In the genomic region with DNA sequence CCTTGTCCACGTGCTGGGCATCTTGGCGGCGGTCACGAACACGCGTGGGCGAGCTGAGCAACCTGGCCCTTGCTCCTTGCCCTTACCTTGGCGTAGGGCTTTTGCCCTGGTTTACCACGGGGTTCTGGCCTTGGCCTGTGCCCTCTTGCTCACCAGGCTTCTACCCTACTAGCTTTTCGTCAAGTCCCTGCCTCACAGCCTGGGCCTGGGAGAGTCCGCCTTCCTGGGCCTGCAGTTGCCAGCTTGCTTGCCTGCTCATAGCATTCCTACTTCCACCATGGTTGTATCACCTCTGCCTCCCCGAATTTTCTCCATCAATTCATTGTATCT, we compare ENCODE assay signal across 8 mouse cellular contexts. TPM values are rescaled to one million over a fixed set of nuclear protein-coding genes. Genes with fewer than 3 reads are reported as not detected.
DNase-seq lines count a peak whose midpoint lies in the region; ATAC-seq and TF ChIP-seq lines count a peak whose summit lies in the region.

No protein-coding gene starts in this region.

- peaks cover 2% of the 10 kb centered on the region for H3K79me3 ChIP-seq in C2C12 (ENCODE audit: low read depth)

- 5% methylated on average over 12 of the region's 12 CpGs for WGBS in heart, adult 2 months
- 4% methylated on average over 12 of the region's 12 CpGs for WGBS in forebrain, embryonic 14.5 days
- 6% methylated on average over 12 of the region's 12 CpGs for WGBS in liver, postnatal 0 days (ENCODE audit: insufficient replicate concordance)

- no peak for TF ChIP-seq POLR2A in heart, adult 2 months (IDR thresholded peaks at IDR 0.05; ENCODE audit: insufficient read depth, low read depth, low read length)

- peak overlapping the region; percentile 64 for H3K4me3 ChIP-seq in heart, adult 2 months
- H3K4me3 ChIP-seq in C2C12 (ENCODE audit: insufficient read depth, poor library complexity, severe bottlenecking) = peak overlapping the region; percentile 39
- peak overlapping the region; percentile 71 for H3K4me3 ChIP-seq in forebrain, embryonic 14.5 days (ENCODE audit: low read depth, low read length)
- peak overlapping the region; percentile 92 for H3K4me3 ChIP-seq in liver, postnatal 0 days (ENCODE audit: low read depth, low read length)

- intact Hi-C loops in heart, adult 2 months (cut with DNase I) = loop anchor here (2.0 to 5.0 kb wide), 2 partner anchors 101 to 192 kb away; a partner anchor contains a TSS
- intact Hi-C loops in heart, postnatal 36 days (cut with DNase I) = loop anchor here (1.0 to 5.0 kb wide), 4 partner anchors 53 to 466 kb away; a partner anchor contains a TSS

- peaks cover 5% of the 10 kb centered on the region for H3K4me1 ChIP-seq in heart, adult 2 months (ENCODE audit: control insufficient read depth, insufficient read depth, low read length)
- peaks cover 22% of the 10 kb centered on the region for H3K4me1 ChIP-seq in forebrain, embryonic 14.5 days (ENCODE audit: control insufficient read depth, insufficient read depth, low read length)
- H3K4me1 ChIP-seq in liver, postnatal 0 days (ENCODE audit: insufficient read depth) = peaks cover 27% of the 10 kb centered on the region

- peak overlapping the region; percentile 93 for H3K4me2 ChIP-seq in forebrain, embryonic 14.5 days (ENCODE audit: low read length)
- H3K4me2 ChIP-seq in liver, postnatal 0 days (ENCODE audit: low read depth, low read length) = peak overlapping the region; percentile 86

- H3K79me2 ChIP-seq in heart, adult 2 months (replicated peaks; ENCODE audit: control insufficient read depth, insufficient read depth, low read length) = peaks cover 9% of the 10 kb centered on the region
- H3K79me2 ChIP-seq in C2C12 (ENCODE audit: control insufficient read depth, insufficient read depth) = peaks cover 21% of the 10 kb centered on the region

- H3K36me3 ChIP-seq in heart, adult 2 months (ENCODE audit: control insufficient read depth, insufficient read depth, low read length) = peaks cover 13% of the 10 kb centered on the region
- no peaks in the 10 kb centered on the region for H3K36me3 ChIP-seq in C2C12 (ENCODE audit: control insufficient read depth, insufficient read depth)
- no peaks in the 10 kb centered on the region for H3K36me3 ChIP-seq in forebrain, embryonic 14.5 days (ENCODE audit: control insufficient read depth, insufficient read depth, low read length)
- no peaks in the 10 kb centered on the region for H3K36me3 ChIP-seq in liver, postnatal 0 days (replicated peaks; ENCODE audit: insufficient read depth, low read length)

- no peak for TF ChIP-seq CTCF in heart, adult 2 months (IDR thresholded peaks at IDR 0.05)
- TF ChIP-seq CTCF in C2C12 (IDR thresholded peaks at IDR 0.05; ENCODE audit: control insufficient read depth, insufficient read depth, insufficient read length) = no peak
- TF ChIP-seq CTCF in liver, postnatal 0 days (IDR thresholded peaks at IDR 0.05; ENCODE audit: low read depth) = no peak

- DNase-seq in heart, adult 2 months = no peak
- no peak for DNase-seq in heart, postnatal 36 days
- peak; percentile 34 for DNase-seq in forebrain, embryonic 14.5 days (ENCODE audit: low spot score)
- DNase-seq in liver, postnatal 0 days = no peak
- no peak for DNase-seq in right cerebral cortex, adult 18-20 months
- DNase-seq in layer of hippocampus, postnatal 14 days (ENCODE audit: low spot score in 2 of 2) = no peak
- DNase-seq in thymus, postnatal 25 days = no peak

- peak overlapping the region; percentile 92 for H3K27ac ChIP-seq in heart, adult 2 months
- peak overlapping the region; percentile 97 for H3K27ac ChIP-seq in forebrain, embryonic 14.5 days (ENCODE audit: low read depth, low read length)
- H3K27ac ChIP-seq in liver, postnatal 0 days (ENCODE audit: low read depth) = peak overlapping the region; percentile 98

- peak overlapping the region; percentile 78 for H3K9ac ChIP-seq in heart, adult 2 months (ENCODE audit: low read depth, low read length)
- H3K9ac ChIP-seq in forebrain, embryonic 14.5 days (ENCODE audit: low read length) = peak overlapping the region; percentile 81
- peak overlapping the region; percentile 78 for H3K9ac ChIP-seq in liver, postnatal 0 days (replicated peaks)

- no peaks in the 10 kb centered on the region for H3K9me3 ChIP-seq in forebrain, embryonic 14.5 days (replicated peaks; ENCODE audit: control insufficient read depth, low read length)
- H3K9me3 ChIP-seq in liver, postnatal 0 days (ENCODE audit: low read length) = no peaks in the 10 kb centered on the region

- no peaks in the 10 kb centered on the region for H3K27me3 ChIP-seq in heart, adult 2 months (ENCODE audit: control insufficient read depth, insufficient read depth, low read length)
- no peaks in the 10 kb centered on the region for H3K27me3 ChIP-seq in C2C12 (ENCODE audit: control insufficient read depth, insufficient read depth, insufficient read length)
- H3K27me3 ChIP-seq in forebrain, embryonic 14.5 days (replicated peaks; ENCODE audit: control insufficient read depth, insufficient read depth, low read length) = no peaks in the 10 kb centered on the region
- no peaks in the 10 kb centered on the region for H3K27me3 ChIP-seq in liver, postnatal 0 days (ENCODE audit: insufficient read depth, low read length)

- H3ac ChIP-seq in C2C12 (ENCODE audit: control insufficient read depth, insufficient read length, low read depth) = peak overlapping the region; percentile 94

- ATAC-seq in forebrain, embryonic 14.5 days = peak; percentile 3
- peak; percentile 2 for ATAC-seq in liver, postnatal 0 days

- TF ChIP-seq EP300 in heart, adult 2 months (IDR thresholded peaks at IDR 0.05; ENCODE audit: insufficient read depth, low read depth, low read length) = no peak
- no peak for TF ChIP-seq EP300 in liver, postnatal 0 days (IDR thresholded peaks at IDR 0.05; ENCODE audit: low read depth)

TF ChIP-seq in C2C12, 6 proteins besides CTCF, POLR2A, EP300 and RAD21:
- TF ChIP-seq FOSL1 (IDR thresholded peaks at IDR 0.05; ENCODE audit: insufficient read depth, low read length, poor library complexity, severe bottlenecking) (no peak), MYOG (IDR thresholded peaks at IDR 0.05; ENCODE audit: control insufficient read depth, extremely low read depth, insufficient read length) (no peak), MAX (IDR thresholded peaks at IDR 0.05) (no peak), USF1 (IDR thresholded peaks at IDR 0.05; ENCODE audit: low read depth) (no peak), MYOD1 (IDR thresholded peaks at IDR 0.05; ENCODE audit: control insufficient read depth, insufficient read length, low read depth) (no peak)

RNA-seq across cellular contexts. Expression of a gene that starts 0.8 kb away (rescaled TPM):
- total RNA-seq in heart, adult 2 months (2021) = 10 to 100 TPM; 67.6 to 78.1 TPM
- polyA plus RNA-seq in heart, adult 2 months (2012; rRNA removed) = 28.2 and 56.9 TPM in 2 replicates
- 10 to 100 TPM; 74.7 to 79.6 TPM for total RNA-seq in heart, postnatal 36 days (2021)
- 4.0 TPM for polyA plus RNA-seq in C2C12 (2012; fragmentation: generic; extraction: Trizol)
- polyA plus RNA-seq in forebrain, embryonic 14.5 days (2014; fragmentation: Nextera tagmentation; extraction: Ambion mirVana) = 4.5 and 5.8 TPM in 2 replicates
- 6.3 and 6.6 TPM in 2 replicates for polyA plus RNA-seq in liver, postnatal 0 days (2015; fragmentation: Nextera tagmentation; extraction: Ambion mirVana)
- total RNA-seq in layer of hippocampus, postnatal 14 days (2021) = 10 to 100 TPM; 80.0 to 82.7 TPM

RNA-seq across cellular contexts. Expression of a gene that starts 52.5 kb away (rescaled TPM):
- total RNA-seq in heart, adult 2 months (2021) = 10 to 100 TPM; 20.8 to 26.7 TPM
- polyA plus RNA-seq in heart, adult 2 months (2012; rRNA removed) = 7.6 and 12.1 TPM in 2 replicates
- total RNA-seq in heart, postnatal 36 days (2021) = 10 to 100 TPM; 26.1 to 27.0 TPM
- 4.5 TPM for polyA plus RNA-seq in C2C12 (2012; fragmentation: generic; extraction: Trizol)
- 22.8 and 26.0 TPM in 2 replicates for polyA plus RNA-seq in forebrain, embryonic 14.5 days (2014; fragmentation: Nextera tagmentation; extraction: Ambion mirVana)
- 24.0 and 28.0 TPM in 2 replicates for polyA plus RNA-seq in liver, postnatal 0 days (2015; fragmentation: Nextera tagmentation; extraction: Ambion mirVana)
- 10 to 100 TPM; 46.6 to 49.3 TPM for total RNA-seq in layer of hippocampus, postnatal 14 days (2021)

Comparison
In these comparisons a context has a peak if more than half of its experiments do, and no peak if none do; other contexts are left out.
1. H3K4me3 ChIP-seq: peak in every context shown above with its lines; median percentile 92 in liver, postnatal 0 days; 71 in forebrain, embryonic 14.5 days; 64 in heart, adult 2 months; 39 in C2C12.